Mouse (Mus musculus): ENCODE results near the gene Fermt3. TPM values are rescaled to one million over a fixed set of nuclear protein-coding genes. Genes with fewer than 3 reads are reported as not detected.
"Not testable (repeated sequence)": the region's sequence is repeated elsewhere in the genome, so short reads cannot be mapped to it uniquely, and the experiment has no call there.

Gene Fermt3
- polyA plus RNA-seq, 1 experiment from 2014 or later: 3.5 TPM

GRCm38 (mm10) chr19:7057722-7058207 lies 38.5 kb upstream of the Fermt3 start:
- peak overlapping the region; percentile 66; the same call in 1 of the 2 replicates for H3K9ac ChIP-seq (ENCODE audit: low read depth, low read length)
- WGBS: under 1% methylated on average over 15 of the region's 15 CpGs

GRCm38 (mm10) chr19:7057126-7057721 lies 38.0 kb upstream of the Fermt3 start:
- Histone ChIP-seq H3K9ac (ENCODE audit: low read depth, low read length) (peak overlapping the region; percentile 66), H3K9me3 (replicated peaks; ENCODE audit: control insufficient read depth, low read length, poor library complexity, severe bottlenecking) (no peaks in the 10 kb centered on the region), H3K36me3 (ENCODE audit: control insufficient read depth, insufficient read depth, low read length) (no peaks in the 10 kb centered on the region), H3K27ac (ENCODE audit: low read length) (no peak overlapping the region), H3K4me3 (ENCODE audit: low read depth, low read length) (peak overlapping the region; percentile 54), H3K4me2 (ENCODE audit: low read length) (peak overlapping the region; percentile 100), H3K27me3 (ENCODE audit: control insufficient read depth, insufficient read depth, low read depth, low read length) (peaks cover 4% of the 10 kb centered on the region), H3K4me1 (ENCODE audit: control insufficient read depth, insufficient read depth, low read length) (peaks cover 15% of the 10 kb centered on the region)
- 2% methylated on average over 15 of the region's 16 CpGs for WGBS
- ATAC-seq: peak; percentile 48

More at GRCm38 (mm10) chr19:7057722-7058207, 38.5 kb upstream of the Fermt3 start:
- Histone ChIP-seq H3K27me3 (ENCODE audit: control insufficient read depth, insufficient read depth, low read depth, low read length) (peaks cover 4% of the 10 kb centered on the region), H3K4me1 (ENCODE audit: control insufficient read depth, insufficient read depth, low read length) (peaks cover 15% of the 10 kb centered on the region), H3K9me3 (replicated peaks; ENCODE audit: control insufficient read depth, low read length, poor library complexity, severe bottlenecking) (no peaks in the 10 kb centered on the region), H3K27ac (ENCODE audit: low read length) (no peak overlapping the region), H3K36me3 (ENCODE audit: control insufficient read depth, insufficient read depth, low read length) (no peaks in the 10 kb centered on the region), H3K4me2 (ENCODE audit: low read length) (peak overlapping the region; percentile 100), H3K4me3 (ENCODE audit: low read depth, low read length) (peak overlapping the region; percentile 54)
- ATAC-seq: peak; percentile 41; the same call in 1 of the 2 replicates

GRCm38 (mm10) chr19:7056248-7057087 lies 37.2 kb upstream of the Fermt3 start, which contains the start of gene Macrod1:
Macrod1 (plus strand) TSS chr19:7056810.
- no peak within 1 kb of the TSS for H3K27ac ChIP-seq (ENCODE audit: low read length)
- H3K4me3 ChIP-seq (ENCODE audit: low read depth, low read length): peak within 1 kb of the TSS; percentile 54
- H3K27me3 ChIP-seq (ENCODE audit: control insufficient read depth, insufficient read depth, low read depth, low read length): peaks cover 4% of the 10 kb centered on the region
- no peaks in the 10 kb centered on the region for H3K9me3 ChIP-seq (replicated peaks; ENCODE audit: control insufficient read depth, low read length, poor library complexity, severe bottlenecking)
- peak within 1 kb of the TSS; percentile 100 for H3K4me2 ChIP-seq (ENCODE audit: low read length)
- peak within 1 kb of the TSS; percentile 66 for H3K9ac ChIP-seq (ENCODE audit: low read depth, low read length)
- peaks cover 15% of the 10 kb centered on the region for H3K4me1 ChIP-seq (ENCODE audit: control insufficient read depth, insufficient read depth, low read length)
- 1% methylated on average over 66 of the region's 72 CpGs for WGBS
- ATAC-seq: peak; percentile 88
- H3K36me3 ChIP-seq (ENCODE audit: control insufficient read depth, insufficient read depth, low read length): no peaks in the 10 kb centered on the region

GRCm38 (mm10) chr19:7055173-7055572 lies 35.9 kb upstream of the Fermt3 start:
- H3K36me3 ChIP-seq (ENCODE audit: control insufficient read depth, insufficient read depth, low read length): no peaks in the 10 kb centered on the region
- peaks cover 4% of the 10 kb centered on the region for H3K27me3 ChIP-seq (ENCODE audit: control insufficient read depth, insufficient read depth, low read depth, low read length)
- no peak overlapping the region for H3K27ac ChIP-seq (ENCODE audit: low read length)
- H3K4me3 ChIP-seq (ENCODE audit: low read depth, low read length): no peak overlapping the region
- no peak overlapping the region for H3K9ac ChIP-seq (ENCODE audit: low read depth, low read length)
- no peak overlapping the region for H3K4me2 ChIP-seq (ENCODE audit: low read length)
- peaks cover 15% of the 10 kb centered on the region for H3K4me1 ChIP-seq (ENCODE audit: control insufficient read depth, insufficient read depth, low read length)
- WGBS: 46% methylated on average over 3 of the region's 3 CpGs
- no peaks in the 10 kb centered on the region for H3K9me3 ChIP-seq (replicated peaks; ENCODE audit: control insufficient read depth, low read length, poor library complexity, severe bottlenecking)
- no peak for ATAC-seq

- no peak overlapping the region for H3K9ac ChIP-seq (ENCODE audit: low read depth, low read length)
- ATAC-seq: no peak
- peaks cover 4% of the 10 kb centered on the region for H3K27me3 ChIP-seq (ENCODE audit: control insufficient read depth, insufficient read depth, low read depth, low read length)
- H3K27ac ChIP-seq (ENCODE audit: low read length): no peak overlapping the region
- 68% methylated on average over 10 of the region's 10 CpGs for WGBS
- no peaks in the 10 kb centered on the region for H3K9me3 ChIP-seq (replicated peaks; ENCODE audit: control insufficient read depth, low read length, poor library complexity, severe bottlenecking)
- no peaks in the 10 kb centered on the region for H3K36me3 ChIP-seq (ENCODE audit: control insufficient read depth, insufficient read depth, low read length)
- no peak overlapping the region for H3K4me2 ChIP-seq (ENCODE audit: low read length)
- peaks cover 15% of the 10 kb centered on the region for H3K4me1 ChIP-seq (ENCODE audit: control insufficient read depth, insufficient read depth, low read length)
- no peak overlapping the region for H3K4me3 ChIP-seq (ENCODE audit: low read depth, low read length)
Observed at GRCm38 (mm10) chr19:7054772-7055171, 35.5 kb upstream of the Fermt3 start.

GRCm38 (mm10) chr19:7053382-7053781 lies 34.1 kb upstream of the Fermt3 start:
- WGBS: 82% methylated on average over 4 of the region's 4 CpGs
- not testable (repeated sequence) for H3K27me3 ChIP-seq (ENCODE audit: control insufficient read depth, insufficient read depth, low read depth, low read length); H3K36me3 ChIP-seq (ENCODE audit: control insufficient read depth, insufficient read depth, low read length); H3K27ac ChIP-seq (ENCODE audit: low read length); H3K4me2 ChIP-seq (ENCODE audit: low read length); H3K9ac ChIP-seq (ENCODE audit: low read depth, low read length); H3K4me3 ChIP-seq (ENCODE audit: low read depth, low read length); ATAC-seq; H3K9me3 ChIP-seq (replicated peaks; ENCODE audit: control insufficient read depth, low read length, poor library complexity, severe bottlenecking)
- peaks cover 15% of the 10 kb centered on the region for H3K4me1 ChIP-seq (ENCODE audit: control insufficient read depth, insufficient read depth, low read length)

GRCm38 (mm10) chr19:7044706-7045105 lies 25.4 kb upstream of the Fermt3 start:
- ATAC-seq: no peak
- Histone ChIP-seq H3K4me3 (ENCODE audit: low read depth, low read length) (no peak overlapping the region), H3K27me3 (ENCODE audit: control insufficient read depth, insufficient read depth, low read depth, low read length) (no peaks in the 10 kb centered on the region), H3K4me2 (ENCODE audit: low read length) (no peak overlapping the region), H3K36me3 (ENCODE audit: control insufficient read depth, insufficient read depth, low read length) (no peaks in the 10 kb centered on the region), H3K9ac (ENCODE audit: low read depth, low read length) (no peak overlapping the region), H3K27ac (ENCODE audit: low read length) (no peak overlapping the region), H3K4me1 (ENCODE audit: control insufficient read depth, insufficient read depth, low read length) (peaks cover 5% of the 10 kb centered on the region), H3K9me3 (replicated peaks; ENCODE audit: control insufficient read depth, low read length, poor library complexity, severe bottlenecking) (no peaks in the 10 kb centered on the region)
- 51% methylated on average over 4 of the region's 4 CpGs for WGBS

GRCm38 (mm10) chr19:7044279-7044678 lies 25.0 kb upstream of the Fermt3 start:
- no peaks in the 10 kb centered on the region for H3K9me3 ChIP-seq (replicated peaks; ENCODE audit: control insufficient read depth, low read length, poor library complexity, severe bottlenecking)
- H3K9ac ChIP-seq (ENCODE audit: low read depth, low read length): no peak overlapping the region
- no peak overlapping the region for H3K4me2 ChIP-seq (ENCODE audit: low read length)
- no peak for ATAC-seq
- H3K27me3 ChIP-seq (ENCODE audit: control insufficient read depth, insufficient read depth, low read depth, low read length): no peaks in the 10 kb centered on the region
- H3K4me1 ChIP-seq (ENCODE audit: control insufficient read depth, insufficient read depth, low read length): peaks cover 5% of the 10 kb centered on the region
- no peaks in the 10 kb centered on the region for H3K36me3 ChIP-seq (ENCODE audit: control insufficient read depth, insufficient read depth, low read length)
- no peak overlapping the region for H3K27ac ChIP-seq (ENCODE audit: low read length)
- WGBS: 75% methylated on average over 4 of the region's 4 CpGs
- H3K4me3 ChIP-seq (ENCODE audit: low read depth, low read length): no peak overlapping the region

GRCm38 (mm10) chr19:7041171-7041570 lies 21.9 kb upstream of the Fermt3 start:
- Histone ChIP-seq H3K4me3 (ENCODE audit: low read depth, low read length) (no peak overlapping the region), H3K4me2 (ENCODE audit: low read length) (peak overlapping the region; percentile 93)

More at GRCm38 (mm10) chr19:7041171-7041570, 21.9 kb upstream of the Fermt3 start:
- ATAC-seq: no peak
- H3K27me3 ChIP-seq (ENCODE audit: control insufficient read depth, insufficient read depth, low read depth, low read length): no peaks in the 10 kb centered on the region
- H3K9ac ChIP-seq (ENCODE audit: low read depth, low read length): no peak overlapping the region
- 88% methylated on average over 2 of the region's 2 CpGs for WGBS
- peak overlapping the region; percentile 95 for H3K27ac ChIP-seq (ENCODE audit: low read length)
- H3K9me3 ChIP-seq (replicated peaks; ENCODE audit: control insufficient read depth, low read length, poor library complexity, severe bottlenecking): no peaks in the 10 kb centered on the region
- H3K4me1 ChIP-seq (ENCODE audit: control insufficient read depth, insufficient read depth, low read length): peaks cover 28% of the 10 kb centered on the region
- H3K36me3 ChIP-seq (ENCODE audit: control insufficient read depth, insufficient read depth, low read length): no peaks in the 10 kb centered on the region

All from midbrain, embryonic 16.5 days (tissue).